Mouse (Mus musculus): Measurements from ENCODE around the gene Acsl4. TPM values are rescaled to one million over a fixed set of nuclear protein-coding genes. Genes with fewer than 3 reads are reported as not detected.

The Acsl4 gene
- total and polyA plus RNA-seq, 2 experiments = 6.0 to 38.3 TPM

GRCm38 (mm10) chrX:142358427-142358826 lies 31.9 kb downstream of the Acsl4 start:
- no peak overlapping the region for H3K4me3 ChIP-seq (ENCODE audit: insufficient read depth, low read depth, low read length)
- H3K79me2 ChIP-seq (ENCODE audit: control insufficient read depth, insufficient read depth, low read length) = no peaks in the 10 kb centered on the region
- WGBS = 78% methylated on average over 5 of the region's 5 CpGs
- H3K27ac ChIP-seq (replicated peaks; ENCODE audit: insufficient read depth, low read depth, low read length) = no peak overlapping the region
- TF ChIP-seq CTCF (IDR thresholded peaks at IDR 0.05; ENCODE audit: low read depth, low read length) (no peak), POLR2A (IDR thresholded peaks at IDR 0.05; ENCODE audit: extremely low read depth, insufficient read depth, low read length) (no peak)
- H3K36me3 ChIP-seq (ENCODE audit: control insufficient read depth, insufficient read depth, low read length) = no peaks in the 10 kb centered on the region
- no peak overlapping the region for H3K9ac ChIP-seq (ENCODE audit: low read depth, low read length)
- no peaks in the 10 kb centered on the region for H3K4me1 ChIP-seq (ENCODE audit: control insufficient read depth, insufficient read depth, low read length)
- no peaks in the 10 kb centered on the region for H3K27me3 ChIP-seq (ENCODE audit: control insufficient read depth, insufficient read depth, low read length)
- DNase-seq (ENCODE audit: extremely low read depth, low read depth, low spot score) = no peak

- Histone ChIP-seq H3K36me3 (ENCODE audit: control insufficient read depth, insufficient read depth, low read length) (peaks cover 27% of the 10 kb centered on the region), H3K27me3 (ENCODE audit: control insufficient read depth, insufficient read depth, low read length) (no peaks in the 10 kb centered on the region), H3K4me1 (ENCODE audit: control insufficient read depth, insufficient read depth, low read length) (peaks cover 8% of the 10 kb centered on the region; the same call in 1 of the 2 replicates), H3K79me2 (ENCODE audit: control insufficient read depth, insufficient read depth, low read length) (no peaks in the 10 kb centered on the region), H3K4me3 (ENCODE audit: insufficient read depth, low read depth, low read length) (no peak overlapping the region), H3K27ac (replicated peaks; ENCODE audit: insufficient read depth, low read depth, low read length) (no peak overlapping the region), H3K9ac (ENCODE audit: low read depth, low read length) (no peak overlapping the region)
- DNase-seq (ENCODE audit: extremely low read depth, low read depth, low spot score) = peak; percentile 65
- no peak for TF ChIP-seq CTCF (IDR thresholded peaks at IDR 0.05; ENCODE audit: low read depth, low read length)
- TF ChIP-seq POLR2A (IDR thresholded peaks at IDR 0.05; ENCODE audit: extremely low read depth, insufficient read depth, low read length) = no peak
- WGBS = 30% methylated on average over 6 of the region's 6 CpGs
Measured at GRCm38 (mm10) chrX:142336207-142336606, 54.1 kb downstream of the Acsl4 start.

GRCm38 (mm10) chrX:142335502-142335901 lies 54.8 kb downstream of the Acsl4 start:
- WGBS = 16% methylated on average over 5 of the region's 5 CpGs

GRCm38 (mm10) chrX:142325760-142326159 lies 64.6 kb downstream of the Acsl4 start:
- no peak for DNase-seq (ENCODE audit: extremely low read depth, low read depth, low spot score)
- 52% methylated on average over 2 of the region's 2 CpGs for WGBS
- Histone ChIP-seq H3K27me3 (ENCODE audit: control insufficient read depth, insufficient read depth, low read length) (no peaks in the 10 kb centered on the region), H3K4me1 (ENCODE audit: control insufficient read depth, insufficient read depth, low read length) (no peaks in the 10 kb centered on the region), H3K4me3 (ENCODE audit: insufficient read depth, low read depth, low read length) (no peak overlapping the region), H3K36me3 (ENCODE audit: control insufficient read depth, insufficient read depth, low read length) (peaks cover 4% of the 10 kb centered on the region; the same call in 1 of the 2 replicates), H3K9ac (ENCODE audit: low read depth, low read length) (no peak overlapping the region), H3K27ac (replicated peaks; ENCODE audit: insufficient read depth, low read depth, low read length) (no peak overlapping the region), H3K79me2 (ENCODE audit: control insufficient read depth, insufficient read depth, low read length) (no peaks in the 10 kb centered on the region)
- no peak for TF ChIP-seq CTCF (IDR thresholded peaks at IDR 0.05; ENCODE audit: low read depth, low read length)
- TF ChIP-seq POLR2A (IDR thresholded peaks at IDR 0.05; ENCODE audit: extremely low read depth, insufficient read depth, low read length) = no peak

More at GRCm38 (mm10) chrX:142335502-142335901, 54.8 kb downstream of the Acsl4 start:
- Histone ChIP-seq H3K4me3 (ENCODE audit: insufficient read depth, low read depth, low read length) (no peak overlapping the region), H3K9ac (ENCODE audit: low read depth, low read length) (no peak overlapping the region), H3K36me3 (ENCODE audit: control insufficient read depth, insufficient read depth, low read length) (peaks cover 26% of the 10 kb centered on the region), H3K27me3 (ENCODE audit: control insufficient read depth, insufficient read depth, low read length) (no peaks in the 10 kb centered on the region), H3K79me2 (ENCODE audit: control insufficient read depth, insufficient read depth, low read length) (no peaks in the 10 kb centered on the region), H3K27ac (replicated peaks; ENCODE audit: insufficient read depth, low read depth, low read length) (no peak overlapping the region), H3K4me1 (ENCODE audit: control insufficient read depth, insufficient read depth, low read length) (peaks cover 8% of the 10 kb centered on the region; the same call in 1 of the 2 replicates)
- DNase-seq (ENCODE audit: extremely low read depth, low read depth, low spot score) = peak; percentile 84
- no peak for TF ChIP-seq POLR2A (IDR thresholded peaks at IDR 0.05; ENCODE audit: extremely low read depth, insufficient read depth, low read length)
- no peak for TF ChIP-seq CTCF (IDR thresholded peaks at IDR 0.05; ENCODE audit: low read depth, low read length)

GRCm38 (mm10) chrX:142316106-142316505 lies 74.2 kb downstream of the Acsl4 start:
- Histone ChIP-seq H3K79me2 (ENCODE audit: control insufficient read depth, insufficient read depth, low read length) (no peaks in the 10 kb centered on the region), H3K9ac (ENCODE audit: low read depth, low read length) (no peak overlapping the region), H3K36me3 (ENCODE audit: control insufficient read depth, insufficient read depth, low read length) (no peaks in the 10 kb centered on the region; the same call in 1 of the 2 replicates), H3K4me1 (ENCODE audit: control insufficient read depth, insufficient read depth, low read length) (no peaks in the 10 kb centered on the region; the same call in 1 of the 2 replicates), H3K27ac (replicated peaks; ENCODE audit: insufficient read depth, low read depth, low read length) (no peak overlapping the region), H3K27me3 (ENCODE audit: control insufficient read depth, insufficient read depth, low read length) (no peaks in the 10 kb centered on the region), H3K4me3 (ENCODE audit: insufficient read depth, low read depth, low read length) (no peak overlapping the region)
- 61% methylated on average over 9 of the region's 9 CpGs for WGBS
- TF ChIP-seq POLR2A (IDR thresholded peaks at IDR 0.05; ENCODE audit: extremely low read depth, insufficient read depth, low read length) = no peak
- no peak for TF ChIP-seq CTCF (IDR thresholded peaks at IDR 0.05; ENCODE audit: low read depth, low read length)
- DNase-seq (ENCODE audit: extremely low read depth, low read depth, low spot score) = peak; percentile 43

GRCm38 (mm10) chrX:142315270-142315669 lies 75.1 kb downstream of the Acsl4 start:
- TF ChIP-seq POLR2A (IDR thresholded peaks at IDR 0.05; ENCODE audit: extremely low read depth, insufficient read depth, low read length) = no peak
- TF ChIP-seq CTCF (IDR thresholded peaks at IDR 0.05; ENCODE audit: low read depth, low read length) = no peak
- 79% methylated on average over 8 of the region's 8 CpGs for WGBS
- DNase-seq (ENCODE audit: extremely low read depth, low read depth, low spot score) = no peak
- Histone ChIP-seq H3K79me2 (ENCODE audit: control insufficient read depth, insufficient read depth, low read length) (no peaks in the 10 kb centered on the region), H3K36me3 (ENCODE audit: control insufficient read depth, insufficient read depth, low read length) (no peaks in the 10 kb centered on the region), H3K27ac (replicated peaks; ENCODE audit: insufficient read depth, low read depth, low read length) (no peak overlapping the region), H3K4me3 (ENCODE audit: insufficient read depth, low read depth, low read length) (no peak overlapping the region), H3K27me3 (ENCODE audit: control insufficient read depth, insufficient read depth, low read length) (no peaks in the 10 kb centered on the region), H3K4me1 (ENCODE audit: control insufficient read depth, insufficient read depth, low read length) (no peaks in the 10 kb centered on the region; the same call in 1 of the 2 replicates), H3K9ac (ENCODE audit: low read depth, low read length) (no peak overlapping the region)

All from liver, adult 2 months (tissue).